Mouse (Mus musculus) stomach, embryonic 16.5 days (tissue): ENCODE measurements around the gene Gpr146. TPM values are rescaled to one million over a fixed set of nuclear protein-coding genes. Genes with fewer than 3 reads are reported as not detected.
"Not testable (repeated sequence)": the region's sequence is repeated elsewhere in the genome, so short reads cannot be mapped to it uniquely, and the experiment has no call there.

ENCODE experiments used
- ATAC-seq: fragments of 200-750 bp; cut with Nextera tagmentation; 2 replicates; pipeline ENCODE4 v1.8.0; 2017; ENCODE audit warnings: moderate number of reproducible peaks, moderate TSS enrichment; ENCODE audit not compliant: insufficient read depth, low FRiP score
- H3K27ac ChIP-seq: fragments of 300-500 bp; sonication (generic); 2 replicates; pipeline ENCODE4 v1.5.1; 2014; ENCODE audit warnings: low read length
- H3K27me3 ChIP-seq: fragments of 300-500 bp; sonication (generic); 2 replicates; pipeline ENCODE4 v1.6.1; 2014; ENCODE audit warnings: low read length, control low read depth, mixed read lengths; ENCODE audit not compliant: control insufficient read depth, insufficient read depth
- H3K36me3 ChIP-seq: fragments of 300-500 bp; sonication (generic); 2 replicates; pipeline ENCODE4 v1.6.1; 2014; ENCODE audit warnings: low read length; ENCODE audit not compliant: control insufficient read depth, insufficient read depth
- H3K4me1 ChIP-seq: fragments of 300-500 bp; sonication (generic); 2 replicates; pipeline ENCODE4 v1.6.1; 2014; ENCODE audit warnings: low read length, control low read depth, mixed read lengths; ENCODE audit not compliant: control insufficient read depth, insufficient read depth
- H3K4me2 ChIP-seq: fragments of 300-500 bp; sonication (generic); 2 replicates; pipeline ENCODE4 v1.6.1; 2014; ENCODE audit warnings: low read depth, low read length, mixed read lengths
- H3K4me3 ChIP-seq: fragments of 300-500 bp; sonication (generic); replicated peaks from 2 replicates; pipeline ENCODE4 v1.5.1; 2014; ENCODE audit warnings: mild to moderate bottlenecking, low read length
- H3K9ac ChIP-seq: fragments of 300-500 bp; sonication (generic); 2 replicates; pipeline ENCODE4 v1.6.1; 2014; ENCODE audit warnings: low read length
- H3K9me3 ChIP-seq: fragments of 300-500 bp; sonication (generic); replicated peaks from 2 replicates; pipeline ENCODE4 v1.6.1; 2016; ENCODE audit warnings: low read length, control low read depth; ENCODE audit not compliant: control insufficient read depth
- WGBS: fragments of 180-500 bp; shearing (Covaris S2); extraction: QIAGEN DNeasy Blood & Tissue Kit; methylation state at CpG from one replicate; pipeline ENCODE4 v1.1.7; 2014; 5-methylcytosine and 5-hydroxymethylcytosine counted together
- polyA plus RNA-seq: library from polyadenylated mRNA; unstranded; fragments of >200 nt; fragmentation: Nextera tagmentation; extraction: Ambion mirVana; gene quantifications from 2 replicates; pipeline ENCODE4 v1.2.1, GENCODE M21; 2015

The Gpr146 gene
- polyA plus RNA-seq = 3.1 and 4.2 TPM in 2 replicates

- Histone ChIP-seq H3K9me3 (no peaks in the 10 kb centered on the region), H3K36me3 (no peaks in the 10 kb centered on the region), H3K4me2 (no peak within 1 kb of the TSS; the same call in 1 of the 2 replicates), H3K27me3 (no peaks in the 10 kb centered on the region), H3K9ac (peak within 1 kb of the TSS; percentile 41; the same call in 1 of the 2 replicates), H3K4me3 (no peak within 1 kb of the TSS), H3K4me1 (peaks cover 36% of the 10 kb centered on the region), H3K27ac (peak within 1 kb of the TSS; percentile 75)
- 56% methylated on average over 18 of the region's 18 CpGs for WGBS
- ATAC-seq = no peak
Observed at GRCm38 (mm10) chr5:139377468-139378270, at the start of gene Gpr146. Gene Gpr146 (plus strand): TSS chr5:139377697.

GRCm38 (mm10) chr5:139330766-139331165, 46.7 kb upstream of the Gpr146 start:
- H3K9me3 ChIP-seq = no peaks in the 10 kb centered on the region
- H3K9ac ChIP-seq = no peak overlapping the region
- ATAC-seq = no peak
- peaks cover 3% of the 10 kb centered on the region for H3K27me3 ChIP-seq
- no peak overlapping the region for H3K4me3 ChIP-seq
- 62% methylated on average over 7 of the region's 7 CpGs for WGBS
- 0 out of 2 replicates have a peak, but pooled peaks cover 2% of the 10 kb centered on the region for H3K36me3 ChIP-seq
- peaks cover 5% of the 10 kb centered on the region for H3K4me1 ChIP-seq
- 0 out of 2 replicates have a peak overlapping the region, but pooled peaks have one; percentile 27 for H3K27ac ChIP-seq
- H3K4me2 ChIP-seq = no peak overlapping the region

GRCm38 (mm10) chr5:139331742-139332141, 45.8 kb upstream of the Gpr146 start:
- H3K4me3 ChIP-seq = no peak overlapping the region

GRCm38 (mm10) chr5:139332590-139333272, 44.8 kb upstream of the Gpr146 start:
- Histone ChIP-seq H3K27me3 (no peaks in the 10 kb centered on the region), H3K9ac (peak overlapping the region; percentile 38), H3K4me3 (no peak overlapping the region), H3K36me3 (0 out of 2 replicates have a peak, but pooled peaks cover 4% of the 10 kb centered on the region), H3K27ac (peak overlapping the region; percentile 92), H3K4me1 (peaks cover 4% of the 10 kb centered on the region; the same call in 1 of the 2 replicates), H3K9me3 (no peaks in the 10 kb centered on the region), H3K4me2 (no peak overlapping the region)
- 67% methylated on average over 8 of the region's 8 CpGs for WGBS
- peak; percentile 88 for ATAC-seq

More at GRCm38 (mm10) chr5:139331742-139332141, 45.8 kb upstream of the Gpr146 start:
- H3K4me1 ChIP-seq = peaks cover 4% of the 10 kb centered on the region; the same call in 1 of the 2 replicates
- no peaks in the 10 kb centered on the region for H3K27me3 ChIP-seq
- 0 out of 2 replicates have a peak, but pooled peaks cover 4% of the 10 kb centered on the region for H3K36me3 ChIP-seq
- no peak overlapping the region for H3K9ac ChIP-seq
- H3K9me3 ChIP-seq = no peaks in the 10 kb centered on the region
- WGBS = 16% methylated on average over 8 of the region's 8 CpGs
- ATAC-seq = peak; percentile 12; the same call in 1 of the 2 replicates
- no peak overlapping the region for H3K4me2 ChIP-seq
- peak overlapping the region; percentile 92 for H3K27ac ChIP-seq

GRCm38 (mm10) chr5:139333301-139334013, 44.0 kb upstream of the Gpr146 start:
- H3K4me1 ChIP-seq = peaks cover 4% of the 10 kb centered on the region; the same call in 1 of the 2 replicates
- H3K9ac ChIP-seq = peak overlapping the region; percentile 2; the same call in 1 of the 2 replicates
- no peak overlapping the region for H3K4me2 ChIP-seq
- WGBS = 83% methylated on average over 16 of the region's 16 CpGs
- H3K27ac ChIP-seq = peak overlapping the region; percentile 92
- no peaks in the 10 kb centered on the region for H3K9me3 ChIP-seq
- no peak overlapping the region for H3K4me3 ChIP-seq
- H3K27me3 ChIP-seq = no peaks in the 10 kb centered on the region
- ATAC-seq = no peak
- H3K36me3 ChIP-seq = 0 out of 2 replicates have a peak, but pooled peaks cover 4% of the 10 kb centered on the region

- not testable (repeated sequence) for H3K9me3 ChIP-seq, H3K4me2 ChIP-seq, H3K4me1 ChIP-seq, H3K27ac ChIP-seq, H3K9ac ChIP-seq, ATAC-seq, H3K27me3 ChIP-seq, H3K36me3 ChIP-seq, H3K4me3 ChIP-seq
- 84% methylated on average over 10 of the region's 10 CpGs for WGBS
Observed at GRCm38 (mm10) chr5:139334394-139334793, 43.1 kb upstream of the Gpr146 start.

- Histone ChIP-seq H3K36me3 (peaks cover 7% of the 10 kb centered on the region; the same call in 1 of the 2 replicates), H3K4me2 (no peak overlapping the region), H3K27ac (no peak overlapping the region), H3K27me3 (no peaks in the 10 kb centered on the region), H3K4me1 (peaks cover 4% of the 10 kb centered on the region; the same call in 1 of the 2 replicates), H3K9ac (no peak overlapping the region), H3K9me3 (no peaks in the 10 kb centered on the region), H3K4me3 (no peak overlapping the region)
- WGBS = 89% methylated on average over 4 of the region's 4 CpGs
- ATAC-seq = no peak
Observed at GRCm38 (mm10) chr5:139335634-139336033, 41.9 kb upstream of the Gpr146 start.

- H3K27ac ChIP-seq = no peak overlapping the region
- H3K4me1 ChIP-seq = no peaks in the 10 kb centered on the region
- peaks cover 19% of the 10 kb centered on the region for H3K36me3 ChIP-seq
- 77% methylated on average over 13 of the region's 13 CpGs for WGBS
- H3K9me3 ChIP-seq = no peaks in the 10 kb centered on the region
- H3K9ac ChIP-seq = no peak overlapping the region
- H3K4me2 ChIP-seq = no peak overlapping the region
- no peaks in the 10 kb centered on the region for H3K27me3 ChIP-seq
- H3K4me3 ChIP-seq = no peak overlapping the region
- ATAC-seq = no peak
Observed at GRCm38 (mm10) chr5:139337826-139338370, 39.6 kb upstream of the Gpr146 start.
